Mouse (Mus musculus): ENCODE measurements around the gene Cd48. TPM values are rescaled to one million over a fixed set of nuclear protein-coding genes. Genes with fewer than 3 reads are reported as not detected.

Gene Cd48
- 1.7 and 1.9 TPM in 2 replicates for polyA plus RNA-seq (2015; fragmentation: Nextera tagmentation; extraction: Ambion mirVana)

DNA sequence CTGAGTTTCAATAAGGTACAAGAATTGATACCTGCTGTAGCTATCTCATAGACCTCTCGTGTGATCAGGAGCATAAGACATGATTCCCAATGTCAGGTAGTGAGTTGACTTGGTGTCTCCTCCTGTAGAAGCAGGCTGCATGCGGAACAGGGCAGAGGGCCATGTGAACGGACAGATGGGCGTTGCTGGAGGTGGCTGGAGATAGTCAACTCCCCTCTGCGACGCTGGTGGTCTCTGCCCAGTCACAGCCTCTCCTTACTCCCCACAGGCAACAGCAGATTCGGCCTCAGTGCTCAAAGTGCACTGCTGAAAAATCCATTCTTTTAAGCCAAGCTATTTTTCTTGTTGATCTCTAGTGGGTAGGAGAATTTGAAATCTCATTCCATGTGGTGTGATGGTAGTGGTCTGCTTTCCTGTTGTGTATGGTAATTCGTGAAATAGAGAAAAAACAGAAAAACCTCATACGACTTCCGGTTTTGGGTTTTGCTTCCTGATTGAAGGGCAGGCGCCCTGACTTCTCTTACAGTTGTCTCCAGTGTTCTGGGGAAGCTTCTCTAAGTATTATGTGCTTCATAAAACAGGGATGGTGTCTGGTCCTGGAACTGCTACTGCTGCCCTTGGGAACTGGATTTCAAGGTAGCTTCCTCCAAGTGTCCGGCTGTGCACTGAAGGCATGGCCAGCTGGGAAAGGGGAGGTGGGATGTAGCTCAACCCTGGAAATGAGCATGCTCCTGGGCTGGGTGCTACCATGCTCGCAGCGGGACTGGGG lies at the start of gene Cd48:
Gene Cd48, plus strand, starts transcription at position 479 of the 769 bp plus-strand sequence.
- Histone ChIP-seq H3K4me1 (no peaks in the 10 kb centered on the region), H3K27me3 (no peaks in the 10 kb centered on the region), H3K9me3 (no peaks in the 10 kb centered on the region), H3K9ac (no peak within 1 kb of the TSS), H3K27ac (no peak within 1 kb of the TSS), H3K4me3 (no peak within 1 kb of the TSS), H3K4me2 (no peak within 1 kb of the TSS), H3K36me3 (no peaks in the 10 kb centered on the region)
- WGBS: 85% methylated on average over 14 of the region's 14 CpGs
- no peak for ATAC-seq (ENCODE audit: insufficient number of reproducible peaks, insufficient read depth, low FRiP score, low TSS enrichment, low read depth)

DNA sequence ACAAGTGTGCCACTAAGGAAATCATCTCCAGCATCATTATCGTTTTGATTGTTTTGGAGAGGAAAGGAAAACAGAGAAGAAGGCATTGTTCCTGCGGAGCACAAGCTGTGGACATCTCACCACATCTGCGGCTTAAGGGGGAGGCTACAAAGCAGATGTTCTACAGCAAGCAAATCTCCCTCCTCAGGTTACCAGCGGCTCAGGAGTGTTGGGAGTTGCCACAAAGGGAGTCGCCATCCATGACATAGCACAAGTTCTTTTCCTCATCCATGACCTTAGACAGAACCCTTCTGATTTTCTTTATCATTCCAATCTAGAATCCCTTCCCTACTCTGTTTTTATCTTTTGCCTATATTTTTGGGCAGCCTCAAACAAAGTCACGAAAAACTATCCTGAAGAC lies 46.1 kb upstream of the Cd48 start:
- Histone ChIP-seq H3K9me3 (no peaks in the 10 kb centered on the region), H3K4me3 (no peak overlapping the region), H3K36me3 (no peaks in the 10 kb centered on the region), H3K27me3 (no peaks in the 10 kb centered on the region), H3K4me2 (no peak overlapping the region), H3K4me1 (no peaks in the 10 kb centered on the region), H3K9ac (no peak overlapping the region), H3K27ac (no peak overlapping the region)
- no peak for ATAC-seq (ENCODE audit: insufficient number of reproducible peaks, insufficient read depth, low FRiP score, low TSS enrichment, low read depth)
- 54% methylated on average over 6 of the region's 6 CpGs for WGBS

DNA sequence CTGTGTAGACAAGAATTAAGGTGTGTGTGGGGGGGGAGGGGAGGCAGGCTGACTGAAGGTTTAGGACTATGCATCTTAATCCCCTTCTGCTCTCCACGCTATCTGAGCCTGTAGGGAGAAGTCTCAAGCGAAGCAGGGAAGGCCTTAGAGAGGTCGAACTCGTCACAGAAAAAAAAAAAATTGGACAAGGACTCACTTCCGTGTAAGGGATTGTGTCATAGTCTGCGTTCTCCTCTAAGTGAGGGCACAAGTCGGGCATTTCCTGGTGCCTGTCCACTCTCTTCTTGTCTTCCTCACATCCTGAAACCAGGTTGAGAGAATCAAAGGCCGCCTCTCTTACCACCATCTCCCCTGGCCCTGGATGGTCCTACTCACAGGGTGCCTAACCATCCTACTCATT lies 44.7 kb upstream of the Cd48 start:
- no peaks in the 10 kb centered on the region for H3K4me1 ChIP-seq
- ATAC-seq (ENCODE audit: insufficient number of reproducible peaks, insufficient read depth, low FRiP score, low TSS enrichment, low read depth): no peak
- H3K4me3 ChIP-seq: no peak overlapping the region
- no peaks in the 10 kb centered on the region for H3K27me3 ChIP-seq
- 76% methylated on average over 8 of the region's 8 CpGs for WGBS
- H3K36me3 ChIP-seq: no peaks in the 10 kb centered on the region
- no peak overlapping the region for H3K4me2 ChIP-seq
- H3K9ac ChIP-seq: no peak overlapping the region
- no peaks in the 10 kb centered on the region for H3K9me3 ChIP-seq
- no peak overlapping the region for H3K27ac ChIP-seq

DNA sequence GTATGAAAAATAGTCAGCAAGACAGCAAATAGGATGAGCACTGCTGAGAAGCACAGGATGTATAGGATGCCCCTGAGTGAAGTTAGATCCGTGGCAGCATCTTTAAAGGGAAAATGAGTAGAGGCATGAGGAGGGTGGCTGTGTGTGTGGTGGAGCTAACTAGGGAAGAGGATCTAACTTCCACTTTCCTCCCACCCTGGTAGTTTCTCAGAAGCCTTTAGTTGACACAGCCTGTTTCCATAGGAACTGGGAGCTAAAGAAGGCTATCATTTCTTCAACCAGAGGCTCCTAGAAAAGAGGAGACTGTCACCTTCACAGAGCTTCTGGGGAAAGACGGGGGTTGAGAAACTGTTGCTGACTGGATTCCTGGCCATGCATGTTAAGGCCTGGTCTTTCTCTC lies 43.1 kb upstream of the Cd48 start:
- no peaks in the 10 kb centered on the region for H3K36me3 ChIP-seq
- H3K27ac ChIP-seq: no peak overlapping the region
- 75% methylated on average over 2 of the region's 2 CpGs for WGBS
- no peak for ATAC-seq (ENCODE audit: insufficient number of reproducible peaks, insufficient read depth, low FRiP score, low TSS enrichment, low read depth)
- no peak overlapping the region for H3K9ac ChIP-seq
- no peak overlapping the region for H3K4me3 ChIP-seq
- H3K4me1 ChIP-seq: no peaks in the 10 kb centered on the region
- H3K9me3 ChIP-seq: no peaks in the 10 kb centered on the region
- no peaks in the 10 kb centered on the region for H3K27me3 ChIP-seq
- no peak overlapping the region for H3K4me2 ChIP-seq

DNA sequence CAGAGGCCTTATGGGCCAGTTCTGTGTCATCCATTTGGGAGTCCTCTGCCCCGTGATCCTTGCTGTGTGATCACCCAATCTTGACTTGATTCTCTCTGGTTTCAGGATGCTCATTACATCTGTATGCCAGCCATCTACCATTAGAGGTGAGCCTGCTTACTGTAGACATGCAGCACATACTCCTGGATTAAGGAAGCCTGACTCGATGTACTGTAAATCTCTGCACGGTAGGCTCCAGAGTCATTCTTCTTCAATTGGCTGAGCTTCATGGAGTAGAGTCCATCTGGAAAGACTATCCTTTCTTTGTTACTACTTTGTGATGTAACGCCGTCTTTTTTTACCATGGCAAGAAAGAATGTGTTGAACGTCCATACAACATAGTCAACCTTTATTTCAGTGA lies 41.0 kb upstream of the Cd48 start:
- no peak overlapping the region for H3K4me3 ChIP-seq
- no peaks in the 10 kb centered on the region for H3K27me3 ChIP-seq
- no peaks in the 10 kb centered on the region for H3K4me1 ChIP-seq
- ATAC-seq (ENCODE audit: insufficient number of reproducible peaks, insufficient read depth, low FRiP score, low TSS enrichment, low read depth): no peak
- no peaks in the 10 kb centered on the region for H3K36me3 ChIP-seq
- no peak overlapping the region for H3K9ac ChIP-seq
- WGBS: 87% methylated on average over 6 of the region's 6 CpGs
- no peak overlapping the region for H3K4me2 ChIP-seq
- no peaks in the 10 kb centered on the region for H3K9me3 ChIP-seq
- H3K27ac ChIP-seq: no peak overlapping the region

DNA sequence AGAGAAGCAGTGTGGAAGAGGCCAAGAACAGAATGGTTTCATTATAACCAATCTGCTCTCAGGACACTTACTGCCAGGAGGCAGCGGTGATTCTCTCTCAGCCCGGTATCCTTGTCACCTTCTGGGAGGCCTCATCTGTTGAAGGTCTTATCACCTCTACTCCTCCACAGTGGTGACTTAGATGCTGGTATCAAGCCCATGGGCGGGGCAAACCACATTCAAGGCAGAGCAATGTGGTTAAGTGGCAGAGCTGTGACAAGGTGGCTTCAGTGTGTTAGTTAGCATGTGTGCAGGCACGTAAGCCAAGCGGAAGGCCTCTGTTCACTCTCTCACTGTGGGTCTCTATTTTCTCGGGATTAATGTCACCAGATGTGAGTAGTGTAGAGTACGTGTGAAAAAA lies 38.2 kb upstream of the Cd48 start:
- no peak overlapping the region for H3K4me3 ChIP-seq
- 80% methylated on average over 7 of the region's 7 CpGs for WGBS
- H3K36me3 ChIP-seq: no peaks in the 10 kb centered on the region
- no peak overlapping the region for H3K4me2 ChIP-seq
- no peak overlapping the region for H3K9ac ChIP-seq
- no peak for ATAC-seq (ENCODE audit: insufficient number of reproducible peaks, insufficient read depth, low FRiP score, low TSS enrichment, low read depth)
- H3K9me3 ChIP-seq: no peaks in the 10 kb centered on the region
- no peak overlapping the region for H3K27ac ChIP-seq
- no peaks in the 10 kb centered on the region for H3K4me1 ChIP-seq
- no peaks in the 10 kb centered on the region for H3K27me3 ChIP-seq

DNA sequence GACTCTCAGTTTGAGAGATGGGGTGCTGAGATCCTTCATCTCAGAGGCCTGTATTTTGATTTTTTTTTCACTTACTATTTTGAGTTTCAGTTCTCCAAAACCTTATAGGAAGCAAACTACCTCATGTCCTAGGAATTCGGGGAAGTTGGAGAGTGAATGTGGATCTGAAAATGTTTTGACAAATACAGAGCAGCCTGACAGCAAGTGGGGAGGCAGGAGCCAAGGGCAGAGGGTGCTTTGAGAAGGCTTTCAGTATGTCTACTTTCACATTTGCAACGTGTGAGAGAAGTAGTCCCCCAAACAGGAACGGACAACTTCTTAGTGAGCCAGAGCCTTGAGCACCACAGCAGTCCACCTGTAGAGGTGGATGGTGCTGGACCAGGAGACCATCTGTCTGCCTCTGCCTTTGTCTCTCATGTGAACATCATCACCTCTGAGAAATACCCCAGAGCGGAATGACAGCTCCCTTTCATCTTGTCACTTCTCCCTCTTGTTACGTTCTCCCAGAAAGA lies 35.3 kb upstream of the Cd48 start:
- Histone ChIP-seq H3K27me3 (no peaks in the 10 kb centered on the region), H3K36me3 (no peaks in the 10 kb centered on the region), H3K4me3 (no peak overlapping the region), H3K4me1 (no peaks in the 10 kb centered on the region), H3K4me2 (no peak overlapping the region), H3K27ac (no peak overlapping the region), H3K9ac (no peak overlapping the region), H3K9me3 (no peaks in the 10 kb centered on the region)
- no peak for ATAC-seq (ENCODE audit: insufficient number of reproducible peaks, insufficient read depth, low FRiP score, low TSS enrichment, low read depth)
- WGBS: 71% methylated on average over 5 of the region's 5 CpGs

DNA sequence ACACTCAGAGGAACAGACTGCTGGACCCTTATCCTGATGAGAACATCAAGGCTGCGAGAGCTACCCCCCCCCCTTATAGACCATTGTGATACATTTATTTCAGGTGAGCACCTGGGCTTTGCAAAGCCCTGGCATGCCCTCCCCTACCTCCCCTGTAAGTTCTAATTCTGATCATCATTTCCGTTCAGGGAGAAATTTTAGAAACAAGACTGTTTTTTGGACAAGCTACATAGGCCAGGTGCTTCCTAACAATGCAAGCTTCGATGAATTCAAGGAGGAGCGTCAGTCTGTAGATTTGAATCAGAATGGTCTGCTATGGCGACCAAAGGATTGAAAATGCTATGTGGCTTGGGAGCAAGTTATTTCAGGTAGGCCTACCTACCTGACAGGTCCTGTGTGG lies 34.1 kb upstream of the Cd48 start:
- WGBS: 79% methylated on average over 5 of the region's 5 CpGs

DNA sequence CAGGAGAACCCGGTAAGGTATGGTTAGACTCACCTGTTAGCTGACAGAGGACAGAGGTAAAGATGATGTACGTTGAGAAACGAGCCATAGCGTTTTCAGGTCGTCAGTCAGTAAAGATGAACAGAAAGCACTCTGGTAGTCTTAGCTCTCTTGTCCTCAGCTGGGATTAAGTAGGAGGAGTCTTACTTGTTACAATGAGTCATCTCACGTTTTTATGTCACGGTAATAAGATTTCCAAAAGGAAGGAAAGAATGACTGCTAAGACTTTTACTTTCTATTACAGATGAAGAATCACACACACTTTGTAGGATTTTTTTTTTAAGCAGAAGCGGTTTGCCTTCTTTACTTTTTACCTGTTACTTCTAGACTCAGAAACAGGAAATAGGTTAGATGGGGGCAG lies 33.0 kb upstream of the Cd48 start:
- no peaks in the 10 kb centered on the region for H3K4me1 ChIP-seq
- H3K27ac ChIP-seq: no peak overlapping the region
- no peaks in the 10 kb centered on the region for H3K27me3 ChIP-seq
- no peaks in the 10 kb centered on the region for H3K9me3 ChIP-seq
- no peak overlapping the region for H3K4me3 ChIP-seq
- ATAC-seq (ENCODE audit: insufficient number of reproducible peaks, insufficient read depth, low FRiP score, low TSS enrichment, low read depth): no peak
- H3K4me2 ChIP-seq: no peak overlapping the region
- no peak overlapping the region for H3K9ac ChIP-seq
- 75% methylated on average over 8 of the region's 8 CpGs for WGBS
- H3K36me3 ChIP-seq: no peaks in the 10 kb centered on the region

More for the DNA sequence above, 34.1 kb upstream of the Cd48 start:
- ATAC-seq (ENCODE audit: insufficient number of reproducible peaks, insufficient read depth, low FRiP score, low TSS enrichment, low read depth): no peak
- no peaks in the 10 kb centered on the region for H3K9me3 ChIP-seq
- no peak overlapping the region for H3K4me2 ChIP-seq
- H3K27me3 ChIP-seq: no peaks in the 10 kb centered on the region
- H3K9ac ChIP-seq: no peak overlapping the region
- no peak overlapping the region for H3K4me3 ChIP-seq
- H3K36me3 ChIP-seq: no peaks in the 10 kb centered on the region
- no peaks in the 10 kb centered on the region for H3K4me1 ChIP-seq
- no peak overlapping the region for H3K27ac ChIP-seq

DNA sequence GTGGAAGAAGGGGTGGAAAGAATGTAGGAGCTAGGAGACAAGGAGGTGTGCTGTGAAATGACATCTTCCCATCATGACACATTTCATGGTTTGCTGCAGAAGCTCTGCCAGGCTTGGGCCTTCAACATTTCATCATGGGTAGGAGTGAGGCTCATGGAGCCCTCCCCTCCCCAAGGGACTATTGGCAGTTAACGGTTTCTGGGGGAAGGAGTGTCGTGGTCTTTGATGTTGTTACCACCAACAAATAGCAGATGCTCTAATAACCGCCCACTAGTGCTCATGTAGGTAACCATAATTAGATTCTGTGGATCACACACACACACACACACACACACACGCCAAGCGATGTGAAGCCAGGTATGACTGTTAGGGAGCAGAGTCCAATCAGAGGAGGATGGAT lies 29.1 kb upstream of the Cd48 start, which contains the start of gene Slamf7:
Gene Slamf7, minus strand, starts transcription at position 302 of the 400 bp plus-strand sequence.
- no peak for ATAC-seq (ENCODE audit: insufficient number of reproducible peaks, insufficient read depth, low FRiP score, low TSS enrichment, low read depth)
- 85% methylated on average over 5 of the region's 5 CpGs for WGBS
- H3K27me3 ChIP-seq: no peaks in the 10 kb centered on the region
- H3K27ac ChIP-seq: no peak within 1 kb of the TSS
- H3K4me1 ChIP-seq: no peaks in the 10 kb centered on the region
- no peak within 1 kb of the TSS for H3K9ac ChIP-seq
- no peaks in the 10 kb centered on the region for H3K9me3 ChIP-seq
- H3K4me2 ChIP-seq: no peak within 1 kb of the TSS
- no peaks in the 10 kb centered on the region for H3K36me3 ChIP-seq
- H3K4me3 ChIP-seq: no peak within 1 kb of the TSS

DNA sequence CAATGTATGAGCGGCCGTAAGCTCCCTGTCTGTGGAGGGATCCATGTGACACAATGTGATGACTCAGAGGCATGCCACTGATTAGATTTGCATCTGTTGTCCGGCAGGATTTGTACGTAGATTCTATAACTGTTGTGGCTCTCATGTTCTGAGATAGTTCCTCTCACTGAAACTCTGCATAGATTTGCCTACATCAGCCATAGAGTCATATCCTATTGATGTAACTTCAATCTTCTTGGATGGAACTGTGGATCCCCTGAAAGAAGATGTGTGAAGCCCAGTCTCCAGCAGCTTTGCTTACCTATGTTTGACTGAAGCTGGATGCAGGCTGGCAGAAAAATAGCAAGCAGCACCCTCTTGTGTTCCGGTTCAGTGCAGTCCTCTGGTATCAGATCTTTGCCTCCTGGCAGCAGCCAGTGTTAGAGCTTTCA lies 23.2 kb upstream of the Cd48 start:
- Histone ChIP-seq H3K4me1 (no peaks in the 10 kb centered on the region), H3K36me3 (no peaks in the 10 kb centered on the region), H3K27ac (no peak overlapping the region), H3K9ac (no peak overlapping the region), H3K4me3 (no peak overlapping the region), H3K27me3 (no peaks in the 10 kb centered on the region), H3K4me2 (no peak overlapping the region), H3K9me3 (no peaks in the 10 kb centered on the region)
- 72% methylated on average over 5 of the region's 5 CpGs for WGBS
- ATAC-seq (ENCODE audit: insufficient number of reproducible peaks, insufficient read depth, low FRiP score, low TSS enrichment, low read depth): no peak

DNA sequence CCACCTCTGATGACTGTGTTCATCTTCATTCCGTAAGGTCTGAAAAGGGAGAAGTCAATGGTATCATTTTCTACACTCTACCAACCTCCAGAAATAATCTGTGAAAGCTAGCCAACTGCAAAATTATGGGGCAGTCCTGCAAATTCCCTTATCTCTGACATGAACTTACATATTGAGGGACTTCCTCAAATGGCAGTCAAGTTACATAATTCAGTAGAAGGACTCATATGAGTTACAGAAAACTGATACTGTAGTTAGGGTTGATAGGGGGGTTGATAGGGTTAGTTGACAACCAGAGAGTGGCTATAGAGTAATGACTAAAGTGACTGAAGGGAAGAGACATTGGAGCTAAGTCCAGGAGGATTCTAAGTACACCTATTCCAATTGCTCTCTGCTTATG lies 21.4 kb upstream of the Cd48 start:
- no peak overlapping the region for H3K9ac ChIP-seq
- H3K27me3 ChIP-seq: no peaks in the 10 kb centered on the region
- no peaks in the 10 kb centered on the region for H3K4me1 ChIP-seq
- WGBS: 93% methylated on average over 1 of the region's 1 CpGs
- H3K27ac ChIP-seq: no peak overlapping the region
- ATAC-seq (ENCODE audit: insufficient number of reproducible peaks, insufficient read depth, low FRiP score, low TSS enrichment, low read depth): no peak
- H3K4me3 ChIP-seq: no peak overlapping the region
- H3K36me3 ChIP-seq: no peaks in the 10 kb centered on the region
- no peaks in the 10 kb centered on the region for H3K9me3 ChIP-seq
- H3K4me2 ChIP-seq: no peak overlapping the region
